Mouse (Mus musculus): ENCODE measurements around the gene Rnf141. TPM values are rescaled to one million over a fixed set of nuclear protein-coding genes. Genes with fewer than 3 reads are reported as not detected.

Rnf141 gene
- polyA plus RNA-seq, 1 experiment, result 0.21 TPM

DNA sequence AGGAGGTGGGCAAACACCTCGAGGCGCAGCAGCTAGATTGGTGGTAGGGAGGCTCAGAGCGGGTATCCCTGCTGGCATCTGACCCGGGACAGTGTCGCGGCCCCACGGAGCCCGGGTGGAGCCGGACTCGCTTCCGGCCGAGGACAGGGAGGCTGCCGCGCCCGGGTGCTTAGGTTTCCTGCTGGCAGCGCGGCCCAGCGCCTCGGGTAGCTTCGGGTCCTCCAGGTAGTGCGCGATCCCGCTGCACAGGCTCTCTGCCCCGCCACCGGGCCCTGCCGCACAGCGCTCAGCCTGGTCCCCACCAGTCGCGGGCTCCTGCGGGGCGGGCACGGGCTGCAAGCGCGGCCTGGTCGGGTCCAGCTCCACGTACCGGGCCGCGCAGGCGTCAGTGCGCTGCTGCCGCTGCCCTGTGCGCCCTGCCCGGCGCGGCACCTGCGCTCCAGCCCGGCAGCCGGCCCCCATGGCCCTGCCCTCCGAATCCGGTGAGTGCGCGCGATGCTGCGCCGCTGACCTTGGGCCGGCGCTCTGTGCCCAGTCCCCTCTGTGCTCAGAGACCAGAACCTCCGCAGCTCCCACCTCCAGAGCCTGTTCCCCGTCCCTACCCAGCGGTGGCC, 75.7 kb downstream of the Rnf141 start:
- Histone ChIP-seq H3K9me3 (ENCODE audit: control insufficient read depth, low read length) (no peaks in the 10 kb centered on the region), H3K36me3 (ENCODE audit: control insufficient read depth) (no peaks in the 10 kb centered on the region; the same call in 1 of the 2 replicates), H3K4me3 (replicated peaks) (peak overlapping the region; percentile 76), H3K4me1 (ENCODE audit: control insufficient read depth) (peaks cover 61% of the 10 kb centered on the region), H3K27me3 (ENCODE audit: control insufficient read depth) (peaks cover 22% of the 10 kb centered on the region)
- TF ChIP-seq GATA1 (IDR thresholded peaks at IDR 0.05; ENCODE audit: low read length) (no peak), TAL1 (IDR thresholded peaks at IDR 0.05; ENCODE audit: low read length) (no peak)

- Histone ChIP-seq H3K27me3 (ENCODE audit: control insufficient read depth) (peaks cover 26% of the 10 kb centered on the region), H3K9me3 (ENCODE audit: control insufficient read depth, low read length) (no peaks in the 10 kb centered on the region)
- TF ChIP-seq TAL1 (IDR thresholded peaks at IDR 0.05; ENCODE audit: low read length) (no peak), GATA1 (IDR thresholded peaks at IDR 0.05; ENCODE audit: low read length) (no peak)
Observed at GRCm38 (mm10) chr7:110768001-110768400, 76.3 kb downstream of the Rnf141 start, which contains the start of gene Ampd3. Ampd3 (plus strand) TSS chr7:110768206.

GRCm38 (mm10) chr7:110762605-110763180, 81.6 kb downstream of the Rnf141 start:
- TF ChIP-seq TAL1 (IDR thresholded peaks at IDR 0.05; ENCODE audit: low read length) (no peak), GATA1 (IDR thresholded peaks at IDR 0.05; ENCODE audit: low read length) (no peak)
- Histone ChIP-seq H3K9me3 (ENCODE audit: control insufficient read depth, low read length) (no peaks in the 10 kb centered on the region), H3K4me3 (replicated peaks) (no peak overlapping the region), H3K27me3 (ENCODE audit: control insufficient read depth) (peaks cover 18% of the 10 kb centered on the region), H3K36me3 (ENCODE audit: control insufficient read depth) (no peaks in the 10 kb centered on the region), H3K4me1 (ENCODE audit: control insufficient read depth) (peaks cover 3% of the 10 kb centered on the region)

More at GRCm38 (mm10) chr7:110768001-110768400, 76.3 kb downstream of the Rnf141 start, which contains the start of gene Ampd3:
- Histone ChIP-seq H3K36me3 (ENCODE audit: control insufficient read depth) (no peaks in the 10 kb centered on the region; the same call in 1 of the 2 replicates), H3K4me1 (ENCODE audit: control insufficient read depth) (peaks cover 55% of the 10 kb centered on the region), H3K4me3 (replicated peaks) (peak within 1 kb of the TSS; percentile 76)

- TF ChIP-seq TAL1 (IDR thresholded peaks at IDR 0.05; ENCODE audit: low read length) (no peak), GATA1 (IDR thresholded peaks at IDR 0.05; ENCODE audit: low read length) (no peak)
- peaks cover 2% of the 10 kb centered on the region; the same call in 1 of the 2 replicates for H3K4me1 ChIP-seq (ENCODE audit: control insufficient read depth)
- H3K27me3 ChIP-seq (ENCODE audit: control insufficient read depth), result peaks cover 6% of the 10 kb centered on the region
- no peaks in the 10 kb centered on the region for H3K36me3 ChIP-seq (ENCODE audit: control insufficient read depth)
- no peak overlapping the region for H3K4me3 ChIP-seq (replicated peaks)
- H3K9me3 ChIP-seq (ENCODE audit: control insufficient read depth, low read length), result no peaks in the 10 kb centered on the region
Observed at GRCm38 (mm10) chr7:110756440-110756839, 87.8 kb downstream of the Rnf141 start.

DNA sequence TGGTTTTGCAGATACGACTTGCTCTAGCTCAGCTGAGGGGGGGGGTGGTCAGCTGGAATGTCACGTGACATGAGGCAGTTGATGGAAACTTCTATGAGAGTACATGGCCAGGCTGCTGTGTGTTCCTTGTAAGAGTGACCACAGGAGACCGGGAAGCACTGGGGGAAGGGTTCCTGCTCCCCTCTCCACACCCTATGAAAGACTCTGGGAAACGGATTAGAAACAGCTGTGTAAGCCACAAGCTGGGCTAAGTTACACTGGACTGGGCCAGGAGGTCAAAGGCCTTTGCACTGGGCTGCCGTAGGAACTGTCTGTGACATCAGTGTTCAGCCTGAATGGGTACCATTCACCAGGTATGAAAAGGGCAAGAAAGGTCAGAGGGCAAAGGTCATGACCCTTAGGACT, 90.3 kb downstream of the Rnf141 start:
- peaks cover 6% of the 10 kb centered on the region for H3K27me3 ChIP-seq (ENCODE audit: control insufficient read depth)
- H3K4me1 ChIP-seq (ENCODE audit: control insufficient read depth), result peaks cover 2% of the 10 kb centered on the region; the same call in 1 of the 2 replicates
- no peaks in the 10 kb centered on the region for H3K36me3 ChIP-seq (ENCODE audit: control insufficient read depth)
- no peak for TF ChIP-seq GATA1 (IDR thresholded peaks at IDR 0.05; ENCODE audit: low read length)
- TF ChIP-seq TAL1 (IDR thresholded peaks at IDR 0.05; ENCODE audit: low read length), result no peak
- H3K9me3 ChIP-seq (ENCODE audit: control insufficient read depth, low read length), result peaks cover 3% of the 10 kb centered on the region
- H3K4me3 ChIP-seq (replicated peaks), result no peak overlapping the region

DNA sequence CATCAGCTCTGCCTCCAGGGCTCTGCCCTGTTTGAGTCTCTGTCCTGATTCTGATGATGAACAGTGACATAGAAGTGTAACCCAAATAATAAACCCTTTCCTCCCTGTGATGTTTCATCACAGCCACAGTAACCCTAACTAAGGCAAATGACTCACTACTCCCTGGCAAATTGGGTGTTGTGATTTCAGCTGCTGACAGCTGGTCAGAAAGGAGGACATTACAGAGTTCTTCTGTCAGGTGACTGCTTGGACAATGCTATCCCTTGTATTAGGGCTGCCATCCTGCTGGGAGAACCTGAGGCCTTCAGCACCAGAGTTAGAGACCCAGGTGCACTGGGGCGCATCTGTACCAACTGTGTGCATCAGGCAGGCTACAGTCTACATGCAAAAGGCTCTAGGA, 90.9 kb downstream of the Rnf141 start:
- Histone ChIP-seq H3K27me3 (ENCODE audit: control insufficient read depth) (peaks cover 3% of the 10 kb centered on the region; the same call in 1 of the 2 replicates), H3K4me1 (ENCODE audit: control insufficient read depth) (peaks cover 2% of the 10 kb centered on the region; the same call in 1 of the 2 replicates), H3K9me3 (ENCODE audit: control insufficient read depth, low read length) (peaks cover 3% of the 10 kb centered on the region), H3K36me3 (ENCODE audit: control insufficient read depth) (no peaks in the 10 kb centered on the region), H3K4me3 (replicated peaks) (no peak overlapping the region)
- TF ChIP-seq TAL1 (IDR thresholded peaks at IDR 0.05; ENCODE audit: low read length) (no peak), GATA1 (IDR thresholded peaks at IDR 0.05; ENCODE audit: low read length) (no peak)

DNA sequence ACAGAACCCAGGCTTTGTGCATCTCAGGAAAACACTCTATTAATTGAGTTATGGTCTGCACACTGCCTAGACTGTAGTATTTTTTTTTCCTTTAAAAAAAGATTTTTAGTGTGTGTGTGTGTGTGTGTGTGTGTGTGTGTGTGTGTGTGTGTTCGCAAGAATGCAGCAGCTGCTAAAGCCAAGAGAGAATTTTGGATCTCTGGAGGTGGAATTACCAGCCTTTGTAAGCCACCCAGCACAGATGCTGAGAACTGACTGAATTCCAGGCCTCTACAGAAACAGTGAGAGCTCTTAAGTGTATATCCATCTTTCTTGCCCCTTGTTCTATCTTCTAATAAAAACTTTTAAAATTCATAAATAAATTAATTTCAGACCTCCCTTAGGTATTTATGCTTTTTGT, 92.6 kb downstream of the Rnf141 start:
- TF ChIP-seq TAL1 (IDR thresholded peaks at IDR 0.05; ENCODE audit: low read length) (no peak), GATA1 (IDR thresholded peaks at IDR 0.05; ENCODE audit: low read length) (no peak)
- H3K36me3 ChIP-seq (ENCODE audit: control insufficient read depth), result no peaks in the 10 kb centered on the region
- H3K4me1 ChIP-seq (ENCODE audit: control insufficient read depth), result no peaks in the 10 kb centered on the region
- H3K9me3 ChIP-seq (ENCODE audit: control insufficient read depth, low read length), result peaks cover 3% of the 10 kb centered on the region
- no peaks in the 10 kb centered on the region; the same call in 1 of the 2 replicates for H3K27me3 ChIP-seq (ENCODE audit: control insufficient read depth)
- H3K4me3 ChIP-seq (replicated peaks), result no peak overlapping the region

DNA sequence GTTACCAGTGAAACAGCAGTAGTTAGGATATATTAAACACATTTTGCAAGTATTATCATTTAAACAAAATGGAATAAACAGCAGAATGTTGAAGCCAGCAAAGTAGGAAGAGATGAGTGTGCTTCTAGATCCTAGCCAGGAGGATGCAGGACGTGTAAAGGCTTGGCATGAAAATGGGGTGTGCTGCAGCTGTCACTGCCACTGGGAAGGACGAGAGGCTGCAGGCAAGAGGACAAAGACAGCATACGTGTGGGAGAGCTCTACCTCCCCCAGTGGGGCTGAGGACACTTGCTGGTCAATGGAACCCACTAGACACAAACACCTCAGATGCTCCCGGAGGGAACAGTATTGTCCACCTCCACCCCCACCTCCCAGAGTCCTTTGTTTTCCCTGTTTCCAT, 93.4 kb downstream of the Rnf141 start:
- Histone ChIP-seq H3K36me3 (ENCODE audit: control insufficient read depth) (no peaks in the 10 kb centered on the region), H3K27me3 (ENCODE audit: control insufficient read depth) (no peaks in the 10 kb centered on the region; the same call in 1 of the 2 replicates), H3K4me3 (replicated peaks) (no peak overlapping the region), H3K9me3 (ENCODE audit: control insufficient read depth, low read length) (peaks cover 3% of the 10 kb centered on the region), H3K4me1 (ENCODE audit: control insufficient read depth) (no peaks in the 10 kb centered on the region)
- TF ChIP-seq TAL1 (IDR thresholded peaks at IDR 0.05; ENCODE audit: low read length), result no peak
- TF ChIP-seq GATA1 (IDR thresholded peaks at IDR 0.05; ENCODE audit: low read length), result no peak

Other genes with a start within 250 kb of the Rnf141 start
- 0.05 TPM in 1 of 2 replicates, not detected in the other for gene Sbf2, start 229.5 kb downstream of the Rnf141 start, polyA plus RNA-seq (2012)
- not detected in 2 replicates for gene Adm, start 216.8 kb downstream of the Rnf141 start, polyA plus RNA-seq (2012)
- gene Ampd3, start 76.3 kb downstream of the Rnf141 start, polyA plus RNA-seq (2012), result 2.6 and 4.3 TPM in 2 replicates
- gene Lyve1, start 18.8 kb upstream of the Rnf141 start, polyA plus RNA-seq (2012), result 0.01 TPM in 1 of 2 replicates, not detected in the other
- gene Mrvi1, start 138.0 kb upstream of the Rnf141 start, polyA plus RNA-seq (2012), result 0.02 and 0.12 TPM in 2 replicates
- 0.73 and 0.95 TPM in 2 replicates for gene Ctr9, start 184.5 kb upstream of the Rnf141 start, polyA plus RNA-seq (2012)
- gene Eif4g2, start 238.6 kb upstream of the Rnf141 start, polyA plus RNA-seq (2012), result 36.1 and 50.3 TPM in 2 replicates

All from erythroblast, embryonic 14.5 days (primary cell).